Mouse (Mus musculus): ENCODE measurements around the gene 4930519G04Rik. TPM values are rescaled to one million over a fixed set of nuclear protein-coding genes. Genes with fewer than 3 reads are reported as not detected.
"Not testable (repeated sequence)": the region's sequence is repeated elsewhere in the genome, so short reads cannot be mapped to it uniquely, and the experiment has no call there.

The 4930519G04Rik gene
- polyA plus RNA-seq, 1 experiment from 2014 or later, result not detected

DNA sequence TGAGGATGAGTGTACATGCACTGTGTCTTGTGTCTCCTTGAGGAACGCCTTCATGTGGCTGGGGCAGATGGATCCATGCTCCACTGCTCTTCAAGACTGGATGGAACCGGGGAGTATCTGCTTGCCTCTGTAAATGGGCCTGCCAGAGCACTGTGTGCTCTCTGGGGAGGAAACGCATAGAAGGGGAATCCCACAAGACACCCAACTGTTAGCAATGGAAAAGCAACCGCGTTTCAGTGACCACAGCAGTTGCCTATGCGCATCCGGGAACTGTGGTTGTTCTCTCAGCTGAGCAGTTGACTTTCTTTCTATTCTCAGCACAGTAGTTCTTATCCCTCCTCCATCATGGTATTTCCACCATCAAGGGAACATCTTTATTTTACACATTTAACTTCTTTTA lies 11.3 kb downstream of the 4930519G04Rik start:
- no peak overlapping the region for H3K4me3 ChIP-seq (ENCODE audit: inconsistent target)
- H3K27ac ChIP-seq, result no peak overlapping the region
- H3K79me2 ChIP-seq (ENCODE audit: inconsistent target), result no peaks in the 10 kb centered on the region
- no peaks in the 10 kb centered on the region for H3K36me3 ChIP-seq (ENCODE audit: inconsistent target)
- WGBS (ENCODE audit: missing documents), result 64% methylated on average over 7 of the region's 7 CpGs

- Histone ChIP-seq H3K4me3 (ENCODE audit: inconsistent target) (no peak overlapping the region), H3K27ac (no peak overlapping the region)
Measured at GRCm38 (mm10) chr5:114865279-114865678, 11.8 kb downstream of the 4930519G04Rik start.

GRCm38 (mm10) chr5:114875858-114876257 lies 22.4 kb downstream of the 4930519G04Rik start:
- Histone ChIP-seq H3K4me3 (ENCODE audit: inconsistent target) (no peak overlapping the region), H3K79me2 (ENCODE audit: inconsistent target) (no peaks in the 10 kb centered on the region), H3K27ac (no peak overlapping the region), H3K36me3 (ENCODE audit: inconsistent target) (no peaks in the 10 kb centered on the region)
- WGBS (ENCODE audit: missing documents), result 37% methylated on average over 6 of the region's 6 CpGs

More at GRCm38 (mm10) chr5:114865279-114865678, 11.8 kb downstream of the 4930519G04Rik start:
- WGBS (ENCODE audit: missing documents), result 96% methylated on average over 12 of the region's 12 CpGs
- Histone ChIP-seq H3K79me2 (ENCODE audit: inconsistent target) (no peaks in the 10 kb centered on the region), H3K36me3 (ENCODE audit: inconsistent target) (no peaks in the 10 kb centered on the region)

DNA sequence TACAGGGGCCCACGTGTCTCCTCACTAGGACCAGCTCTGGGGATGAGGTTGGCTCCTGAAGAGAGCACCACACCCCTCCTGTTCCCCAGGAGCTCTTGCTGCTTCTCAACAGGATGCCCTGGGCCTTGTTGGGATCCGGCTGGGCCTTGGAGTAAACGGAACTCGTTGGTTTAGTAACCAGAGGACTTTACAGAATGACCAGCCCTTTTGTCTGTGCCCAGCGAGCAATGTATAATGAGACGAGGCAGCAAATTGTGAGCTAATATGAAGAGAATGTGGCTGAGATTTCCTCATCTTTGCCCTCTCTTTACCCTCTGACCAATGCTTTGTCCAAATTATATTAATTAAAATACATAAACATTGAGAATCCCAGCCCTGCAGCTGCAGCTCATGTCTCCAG lies 22.9 kb downstream of the 4930519G04Rik start:
- H3K79me2 ChIP-seq (ENCODE audit: inconsistent target), result no peaks in the 10 kb centered on the region
- no peaks in the 10 kb centered on the region for H3K36me3 ChIP-seq (ENCODE audit: inconsistent target)
- WGBS (ENCODE audit: missing documents), result 92% methylated on average over 6 of the region's 6 CpGs
- H3K27ac ChIP-seq, result no peak overlapping the region
- H3K4me3 ChIP-seq (ENCODE audit: inconsistent target), result no peak overlapping the region

DNA sequence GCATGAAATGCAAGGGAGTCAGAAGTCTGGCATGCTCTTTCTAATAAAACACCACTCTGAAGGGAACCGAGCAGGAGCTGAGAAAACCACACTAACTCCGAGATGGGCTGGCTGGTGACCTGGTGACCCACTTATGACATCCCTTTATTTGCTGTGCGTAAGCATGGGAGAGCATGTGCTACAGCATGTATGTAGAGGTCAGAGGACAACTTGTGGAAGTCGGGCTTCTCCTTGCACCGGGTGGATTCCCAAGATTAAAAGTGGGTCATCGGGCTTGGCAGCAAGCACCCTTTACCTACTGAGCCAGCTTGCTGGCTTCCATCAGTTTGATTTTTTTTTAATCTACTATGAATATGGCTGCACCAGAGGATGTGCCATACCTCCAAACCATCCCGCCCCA lies 24.0 kb downstream of the 4930519G04Rik start:
- no peaks in the 10 kb centered on the region for H3K79me2 ChIP-seq (ENCODE audit: inconsistent target)
- WGBS (ENCODE audit: missing documents), result 91% methylated on average over 7 of the region's 7 CpGs
- H3K36me3 ChIP-seq (ENCODE audit: inconsistent target), result no peaks in the 10 kb centered on the region
- no peak overlapping the region for H3K4me3 ChIP-seq (ENCODE audit: inconsistent target)
- H3K27ac ChIP-seq, result no peak overlapping the region

GRCm38 (mm10) chr5:114879399-114879798 lies 25.9 kb downstream of the 4930519G04Rik start:
- Histone ChIP-seq H3K4me3 (ENCODE audit: inconsistent target) (no peak overlapping the region), H3K36me3 (ENCODE audit: inconsistent target) (no peaks in the 10 kb centered on the region), H3K79me2 (ENCODE audit: inconsistent target) (no peaks in the 10 kb centered on the region), H3K27ac (no peak overlapping the region)
- 54% methylated on average over 13 of the region's 13 CpGs for WGBS (ENCODE audit: missing documents)

DNA sequence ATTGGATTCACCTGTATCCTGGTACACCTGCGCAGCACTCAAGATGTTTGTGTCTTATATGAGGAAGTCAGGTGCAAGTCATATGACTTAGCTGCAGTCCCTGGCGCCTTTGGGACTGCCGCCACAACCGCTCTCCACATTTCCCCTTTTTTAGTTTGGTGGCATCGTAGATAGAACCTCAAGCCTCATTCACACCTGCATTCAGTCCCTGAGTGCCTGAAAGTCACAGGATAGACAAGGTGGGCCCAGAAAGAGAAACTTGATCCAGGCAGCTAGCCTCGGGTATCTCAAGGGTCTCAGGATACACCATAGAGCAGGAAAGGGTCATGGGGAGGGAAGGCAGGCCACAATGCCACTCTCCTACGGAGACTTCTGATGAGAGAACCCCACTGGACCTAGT lies 28.9 kb downstream of the 4930519G04Rik start:
- 43% methylated on average over 6 of the region's 7 CpGs for whole genome bisulfite sequencing (ENCODE audit: missing documents)
- H3K79me2 ChIP-seq (ENCODE audit: inconsistent target); H3K36me3 ChIP-seq (ENCODE audit: inconsistent target); H3K27ac ChIP-seq; H3K4me3 ChIP-seq (ENCODE audit: inconsistent target): not testable (repeated sequence)

GRCm38 (mm10) chr5:114883022-114883421 lies 29.6 kb downstream of the 4930519G04Rik start:
- no peaks in the 10 kb centered on the region for H3K36me3 ChIP-seq (ENCODE audit: inconsistent target)
- H3K27ac ChIP-seq, result no peak overlapping the region
- WGBS (ENCODE audit: missing documents), result 74% methylated on average over 11 of the region's 11 CpGs
- no peaks in the 10 kb centered on the region for H3K79me2 ChIP-seq (ENCODE audit: inconsistent target)
- H3K4me3 ChIP-seq (ENCODE audit: inconsistent target), result no peak overlapping the region

GRCm38 (mm10) chr5:114886801-114887200 lies 33.3 kb downstream of the 4930519G04Rik start:
- WGBS (ENCODE audit: missing documents), result 56% methylated on average over 6 of the region's 6 CpGs
- H3K79me2 ChIP-seq (ENCODE audit: inconsistent target), result no peaks in the 10 kb centered on the region

GRCm38 (mm10) chr5:114888995-114889394 lies 35.5 kb downstream of the 4930519G04Rik start:
- H3K4me3 ChIP-seq (ENCODE audit: inconsistent target), result no peak overlapping the region
- 89% methylated on average over 2 of the region's 2 CpGs for WGBS (ENCODE audit: missing documents)
- H3K36me3 ChIP-seq (ENCODE audit: inconsistent target), result no peaks in the 10 kb centered on the region
- H3K79me2 ChIP-seq (ENCODE audit: inconsistent target), result no peaks in the 10 kb centered on the region
- H3K27ac ChIP-seq, result no peak overlapping the region

More at GRCm38 (mm10) chr5:114886801-114887200, 33.3 kb downstream of the 4930519G04Rik start:
- no peak overlapping the region for H3K27ac ChIP-seq
- no peaks in the 10 kb centered on the region for H3K36me3 ChIP-seq (ENCODE audit: inconsistent target)
- H3K4me3 ChIP-seq (ENCODE audit: inconsistent target), result no peak overlapping the region

- H3K4me3 ChIP-seq (ENCODE audit: inconsistent target), result no peak overlapping the region
- H3K36me3 ChIP-seq (ENCODE audit: inconsistent target), result peaks cover 10% of the 10 kb centered on the region
- 88% methylated on average over 4 of the region's 4 CpGs for WGBS (ENCODE audit: missing documents)
- H3K79me2 ChIP-seq (ENCODE audit: inconsistent target), result peaks cover 32% of the 10 kb centered on the region
- H3K27ac ChIP-seq, result no peak overlapping the region
Measured at GRCm38 (mm10) chr5:114895542-114895941, 42.1 kb downstream of the 4930519G04Rik start.

DNA sequence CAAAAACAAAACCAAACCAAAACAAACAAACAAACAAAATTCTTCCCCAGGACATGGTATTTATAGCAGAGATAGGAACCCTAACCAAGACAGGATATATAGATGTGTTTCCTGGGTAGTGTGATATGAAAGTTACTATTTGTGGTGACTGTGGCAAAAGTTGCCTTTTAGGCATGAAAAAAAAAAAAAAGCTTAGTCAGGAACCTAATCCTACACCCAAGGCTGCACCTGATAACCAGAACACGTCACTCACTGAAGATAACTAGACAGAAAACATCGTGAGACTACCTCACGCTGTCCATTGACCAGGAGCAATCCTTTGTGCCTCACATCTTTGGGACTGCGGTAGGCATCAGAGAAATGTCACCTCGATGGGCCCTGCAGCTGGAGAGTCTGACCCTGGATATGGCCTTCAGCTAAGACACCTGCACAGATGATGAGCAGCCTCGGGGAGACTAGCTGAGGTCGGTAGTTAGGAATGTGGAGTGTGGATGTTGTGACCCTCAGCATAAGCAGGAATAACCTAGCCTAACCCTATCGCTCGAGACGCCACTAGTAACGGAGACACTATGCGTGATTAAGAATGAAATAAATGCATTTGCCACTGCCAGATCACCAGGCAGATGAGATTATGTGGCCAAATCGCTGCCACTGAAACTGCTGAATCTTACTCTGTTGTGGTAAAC lies 43.4 kb downstream of the 4930519G04Rik start, which contains the start of gene Oasl2:
Gene Oasl2 (plus strand): TSS at position 249 of the 686 bp plus-strand sequence.
- H3K27ac ChIP-seq, result peak within 1 kb of the TSS; percentile 82
- H3K79me2 ChIP-seq (ENCODE audit: inconsistent target), result peaks cover 45% of the 10 kb centered on the region
- H3K4me3 ChIP-seq (ENCODE audit: inconsistent target), result peak within 1 kb of the TSS; percentile 91
- peaks cover 23% of the 10 kb centered on the region for H3K36me3 ChIP-seq (ENCODE audit: inconsistent target)
- 39% methylated on average over 13 of the region's 13 CpGs for WGBS (ENCODE audit: missing documents)

DNA sequence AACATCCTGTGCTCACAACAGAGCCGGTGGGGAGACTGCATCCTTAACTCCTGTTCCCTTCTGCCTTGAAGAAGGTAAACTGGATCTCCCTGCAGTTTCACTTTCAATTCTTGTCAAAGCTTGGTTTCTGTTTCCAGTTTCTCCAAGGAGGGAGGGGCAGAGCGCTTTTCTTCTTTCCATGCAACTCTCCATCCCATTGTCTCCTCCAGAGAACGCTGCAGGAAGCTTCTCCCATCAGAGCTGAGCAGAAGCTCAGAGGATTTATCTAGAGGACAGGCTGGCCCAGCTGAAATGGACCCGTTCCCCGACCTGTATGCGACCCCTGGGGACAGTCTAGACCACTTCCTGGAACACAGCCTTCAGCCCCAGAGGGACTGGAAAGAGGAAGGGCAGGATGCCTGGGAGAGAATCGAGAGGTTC lies 43.9 kb downstream of the 4930519G04Rik start:
- 5% methylated on average over 7 of the region's 7 CpGs for WGBS (ENCODE audit: missing documents)
- H3K27ac ChIP-seq, result peak overlapping the region; percentile 82
- peaks cover 51% of the 10 kb centered on the region for H3K79me2 ChIP-seq (ENCODE audit: inconsistent target)
- peak overlapping the region; percentile 91 for H3K4me3 ChIP-seq (ENCODE audit: inconsistent target)
- peaks cover 28% of the 10 kb centered on the region for H3K36me3 ChIP-seq (ENCODE audit: inconsistent target)

DNA sequence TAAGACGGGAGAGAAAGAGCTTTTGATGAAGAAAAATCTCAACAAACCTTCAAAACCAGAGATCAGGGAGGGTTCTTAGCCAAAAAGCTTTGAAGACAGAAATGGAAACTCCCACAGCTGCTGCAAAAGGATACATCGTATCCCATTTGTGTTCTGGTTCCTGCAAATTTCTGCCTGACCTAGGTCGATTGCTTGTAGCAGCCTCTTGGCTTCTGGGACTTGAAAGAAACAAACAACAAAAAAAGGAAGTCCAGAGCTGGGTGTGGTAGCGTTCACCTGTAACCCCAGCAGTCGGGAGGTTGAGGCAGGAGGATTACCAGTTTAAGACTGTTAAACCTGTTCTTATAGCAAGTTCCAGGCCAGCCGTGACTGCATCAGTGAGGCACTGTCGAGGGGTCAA lies 45.4 kb downstream of the 4930519G04Rik start:
- H3K4me3 ChIP-seq (ENCODE audit: inconsistent target), result peak overlapping the region; percentile 91
- peaks cover 43% of the 10 kb centered on the region for H3K36me3 ChIP-seq (ENCODE audit: inconsistent target)
- H3K79me2 ChIP-seq (ENCODE audit: inconsistent target), result peaks cover 55% of the 10 kb centered on the region
- WGBS (ENCODE audit: missing documents), result 34% methylated on average over 7 of the region's 7 CpGs
- no peak overlapping the region for H3K27ac ChIP-seq

- Histone ChIP-seq H3K27ac (no peak overlapping the region), H3K36me3 (ENCODE audit: inconsistent target) (peaks cover 79% of the 10 kb centered on the region), H3K79me2 (ENCODE audit: inconsistent target) (peaks cover 54% of the 10 kb centered on the region), H3K4me3 (ENCODE audit: inconsistent target) (no peak overlapping the region)
- WGBS (ENCODE audit: missing documents), result 76% methylated on average over 1 of the region's 1 CpGs
Measured at GRCm38 (mm10) chr5:114902413-114902812, 48.9 kb downstream of the 4930519G04Rik start.

Data from macrophage (primary cell).